Mouse (Mus musculus): Measurements from ENCODE around the gene Zfhx3. TPM values are rescaled to one million over a fixed set of nuclear protein-coding genes. Genes with fewer than 3 reads are reported as not detected.

Gene Zfhx3
- total RNA-seq (2023): 0.44 TPM

DNA sequence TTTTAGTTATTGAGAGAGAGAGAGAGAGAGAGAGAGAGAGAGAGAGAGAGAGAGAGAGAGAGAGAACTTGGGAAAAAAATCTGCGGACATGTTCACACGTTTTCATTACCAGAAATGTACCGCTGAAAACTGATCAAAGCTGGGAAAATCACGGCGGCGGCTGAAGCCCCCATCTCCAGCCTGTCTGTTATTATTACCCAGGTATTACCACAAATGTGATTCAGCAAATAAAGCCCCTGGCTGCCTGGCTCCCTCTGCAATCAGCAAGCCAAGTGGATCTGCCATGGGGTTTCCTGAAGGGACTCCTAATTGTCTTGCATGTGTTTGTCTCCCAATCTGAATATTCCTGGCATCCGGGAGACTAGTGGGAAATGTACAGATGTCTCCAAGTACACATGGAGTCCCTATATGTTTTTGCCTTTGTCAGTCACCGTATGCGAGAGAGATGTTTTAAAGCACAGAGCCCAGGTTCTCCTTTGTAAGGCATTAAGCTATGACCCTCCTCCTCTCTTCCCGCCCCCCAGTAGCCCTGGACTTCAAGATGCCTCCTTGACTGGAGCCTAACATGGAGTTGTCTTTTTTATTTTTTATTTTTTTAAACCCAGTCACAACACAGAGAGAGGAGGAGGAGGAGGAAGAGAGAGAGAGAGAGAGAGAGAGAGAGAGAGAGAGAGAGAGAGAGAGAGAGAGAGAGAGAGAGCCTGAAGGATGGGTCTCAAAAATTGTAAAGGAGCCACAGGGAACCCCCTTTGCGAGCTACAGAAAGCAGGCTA is at the start of gene Zfhx3:
TSS of gene Zfhx3 (plus strand) at position 723 of the 773 bp plus-strand sequence.

